In genomic region chr16:93380717-93381671, GRCm38 (mm10) we compare ENCODE assay signal across 10 mouse cellular contexts.
A peak's percentile ranks its signal among the peaks of the same experiment; 100 is the strongest.
DNase-seq lines count a peak whose midpoint lies in the region; ATAC-seq and TF ChIP-seq lines count a peak whose summit lies in the region.
"Had no signal": no experiment of that assay in that cellular context is flagged by ENCODE, and none has a peak within 500 bp of the region (broad histone marks: within the 10 kb centered on the region; RNA-seq: fewer than 3 reads in every experiment).

No protein-coding gene starts in this region.

- no peak overlapping the region for H3K4me3 ChIP-seq in forebrain, embryonic 10.5 days
- no peak overlapping the region for H3K4me3 ChIP-seq in forebrain, embryonic 13.5 days
- no peak overlapping the region for H3K4me3 ChIP-seq in midbrain, embryonic 10.5 days
- H3K4me3 ChIP-seq in midbrain, embryonic 11.5 days (ENCODE audit: low read depth, low read length) = no peak overlapping the region
- H3K4me3 ChIP-seq in hindbrain, postnatal 0 days (ENCODE audit: low read length) = no peak overlapping the region
- H3K4me3 ChIP-seq in stomach, embryonic 16.5 days (replicated peaks; ENCODE audit: low read length) = no peak overlapping the region

- no peak overlapping the region for H3K9ac ChIP-seq in forebrain, embryonic 13.5 days
- no peak overlapping the region for H3K9ac ChIP-seq in midbrain, embryonic 11.5 days (ENCODE audit: low read length)
- no peak overlapping the region for H3K9ac ChIP-seq in hindbrain, postnatal 0 days (replicated peaks; ENCODE audit: low read length)
- H3K9ac ChIP-seq in stomach, embryonic 16.5 days (ENCODE audit: low read length) = no peak overlapping the region

- H3K27me3 ChIP-seq in forebrain, embryonic 10.5 days (ENCODE audit: poor library complexity, severe bottlenecking) = peaks cover 4% of the 10 kb centered on the region; the same call in 1 of the 2 replicates
- H3K27me3 ChIP-seq in forebrain, embryonic 13.5 days = no peaks in the 10 kb centered on the region
- H3K27me3 ChIP-seq in midbrain, embryonic 10.5 days (ENCODE audit: low read depth, poor library complexity, severe bottlenecking) = no peaks in the 10 kb centered on the region
- no peaks in the 10 kb centered on the region for H3K27me3 ChIP-seq in midbrain, embryonic 11.5 days (ENCODE audit: control insufficient read depth, insufficient read depth, low read length)
- H3K27me3 ChIP-seq in hindbrain, postnatal 0 days (ENCODE audit: insufficient read depth, low read length) = no peaks in the 10 kb centered on the region
- no peaks in the 10 kb centered on the region for H3K27me3 ChIP-seq in stomach, embryonic 16.5 days (ENCODE audit: control insufficient read depth, insufficient read depth, low read length)

- WGBS in forebrain, embryonic 10.5 days = 55% methylated on average over 13 of the region's 13 CpGs
- 36% methylated on average over 13 of the region's 13 CpGs for WGBS in forebrain, embryonic 13.5 days
- WGBS in midbrain, embryonic 10.5 days = 67% methylated on average over 13 of the region's 13 CpGs
- WGBS in midbrain, embryonic 11.5 days = 57% methylated on average over 13 of the region's 13 CpGs
- WGBS in hindbrain, postnatal 0 days = 35% methylated on average over 13 of the region's 13 CpGs
- WGBS in stomach, embryonic 16.5 days = 49% methylated on average over 13 of the region's 13 CpGs

- DNase-seq in forebrain, embryonic 10.5 days (ENCODE audit: extremely low spot score, low spot score) = peak; percentile 19
- DNase-seq in midbrain, embryonic 10.5 days (ENCODE audit: low spot score) = no peak
- DNase-seq in midbrain, embryonic 11.5 days (ENCODE audit: low spot score, missing footprints) = no peak
- DNase-seq in hindbrain, postnatal 0 days (ENCODE audit: low spot score) = peak; percentile 30
- no peak for DNase-seq in adrenal gland, postnatal 36 days
- no peak for DNase-seq in kidney, adult 18-20 months
- DNase-seq: cerebellum, adult 18-20 months; lung, adult 2 months had no signal

- H3K9me3 ChIP-seq in forebrain, embryonic 10.5 days = no peaks in the 10 kb centered on the region
- H3K9me3 ChIP-seq in forebrain, embryonic 13.5 days (replicated peaks) = no peaks in the 10 kb centered on the region
- H3K9me3 ChIP-seq in midbrain, embryonic 10.5 days (replicated peaks) = no peaks in the 10 kb centered on the region
- no peaks in the 10 kb centered on the region for H3K9me3 ChIP-seq in midbrain, embryonic 11.5 days (ENCODE audit: control insufficient read depth, low read length)
- no peaks in the 10 kb centered on the region for H3K9me3 ChIP-seq in hindbrain, postnatal 0 days (ENCODE audit: low read length)
- no peaks in the 10 kb centered on the region for H3K9me3 ChIP-seq in stomach, embryonic 16.5 days (replicated peaks; ENCODE audit: control insufficient read depth, low read length)

- H3K4me1 ChIP-seq in forebrain, embryonic 10.5 days = peaks cover 25% of the 10 kb centered on the region
- peaks cover 22% of the 10 kb centered on the region for H3K4me1 ChIP-seq in forebrain, embryonic 13.5 days
- H3K4me1 ChIP-seq in midbrain, embryonic 10.5 days = peaks cover 23% of the 10 kb centered on the region
- H3K4me1 ChIP-seq in midbrain, embryonic 11.5 days (ENCODE audit: control insufficient read depth, insufficient read depth, low read length) = peaks cover 7% of the 10 kb centered on the region; the same call in 1 of the 2 replicates
- peaks cover 7% of the 10 kb centered on the region; the same call in 1 of the 2 replicates for H3K4me1 ChIP-seq in hindbrain, postnatal 0 days (ENCODE audit: insufficient read depth, low read length)
- H3K4me1 ChIP-seq in stomach, embryonic 16.5 days (ENCODE audit: control insufficient read depth, insufficient read depth, low read length) = peaks cover 13% of the 10 kb centered on the region; the same call in 1 of the 2 replicates

- H3K27ac ChIP-seq in forebrain, embryonic 10.5 days = peak overlapping the region; percentile 48; the same call in 1 of the 2 replicates
- H3K27ac ChIP-seq in forebrain, embryonic 13.5 days = no peak overlapping the region; the same call in 1 of the 2 replicates
- H3K27ac ChIP-seq in midbrain, embryonic 10.5 days (replicated peaks) = peak overlapping the region; percentile 38; the same call in 1 of the 2 replicates
- H3K27ac ChIP-seq in midbrain, embryonic 11.5 days (ENCODE audit: low read depth, low read length) = no peak overlapping the region
- H3K27ac ChIP-seq in hindbrain, postnatal 0 days = no peak overlapping the region
- H3K27ac ChIP-seq in stomach, embryonic 16.5 days (ENCODE audit: low read length) = no peak overlapping the region; the same call in 1 of the 2 replicates

- H3K4me2 ChIP-seq in forebrain, embryonic 13.5 days = no peak overlapping the region
- H3K4me2 ChIP-seq in midbrain, embryonic 11.5 days = no peak overlapping the region
- no peak overlapping the region for H3K4me2 ChIP-seq in hindbrain, postnatal 0 days (ENCODE audit: low read depth, low read length)
- H3K4me2 ChIP-seq in stomach, embryonic 16.5 days (ENCODE audit: low read depth, low read length) = no peak overlapping the region

- H3K36me3 ChIP-seq in forebrain, embryonic 10.5 days (replicated peaks) = no peaks in the 10 kb centered on the region
- H3K36me3 ChIP-seq in forebrain, embryonic 13.5 days (ENCODE audit: poor library complexity, severe bottlenecking) = no peaks in the 10 kb centered on the region
- H3K36me3 ChIP-seq in midbrain, embryonic 10.5 days = no peaks in the 10 kb centered on the region
- no peaks in the 10 kb centered on the region for H3K36me3 ChIP-seq in midbrain, embryonic 11.5 days (ENCODE audit: control insufficient read depth, insufficient read depth, low read length)
- no peaks in the 10 kb centered on the region for H3K36me3 ChIP-seq in hindbrain, postnatal 0 days (ENCODE audit: insufficient read depth, low read length)
- H3K36me3 ChIP-seq in stomach, embryonic 16.5 days (ENCODE audit: control insufficient read depth, insufficient read depth, low read length) = no peaks in the 10 kb centered on the region

- ATAC-seq in forebrain, embryonic 13.5 days = no peak
- no peak for ATAC-seq in midbrain, embryonic 11.5 days (ENCODE audit: low FRiP score)
- ATAC-seq in hindbrain, postnatal 0 days = peak; percentile 27; the same call in 1 of the 2 replicates
- peak; percentile 41; the same call in 1 of the 2 replicates for ATAC-seq in stomach, embryonic 16.5 days (ENCODE audit: insufficient read depth, low FRiP score)

- TF ChIP-seq CTCF in hindbrain, postnatal 0 days (IDR thresholded peaks at IDR 0.05; ENCODE audit: low read depth) = no peak; the same call in 1 of the 2 replicates

Comparison
In these comparisons a context has a peak if more than half of its experiments do, and no peak if none do; other contexts are left out.
1. H3K27ac ChIP-seq: peak in forebrain, embryonic 10.5 days (single experiment) and midbrain, embryonic 10.5 days (single experiment); none in forebrain, embryonic 13.5 days (single experiment), midbrain, embryonic 11.5 days (single experiment), hindbrain, postnatal 0 days (single experiment) and stomach, embryonic 16.5 days (single experiment).
2. DNase-seq: peak in forebrain, embryonic 10.5 days (single experiment) and hindbrain, postnatal 0 days (single experiment); none in midbrain, embryonic 10.5 days (single experiment), midbrain, embryonic 11.5 days (single experiment), adrenal gland, postnatal 36 days (0 of 2) and kidney, adult 18-20 months (single experiment).
3. ATAC-seq: peak in hindbrain, postnatal 0 days (single experiment) and stomach, embryonic 16.5 days (single experiment); none in forebrain, embryonic 13.5 days (single experiment) and midbrain, embryonic 11.5 days (single experiment).